Mouse (Mus musculus): Measurements from ENCODE around the gene Nfkbil1.

DNA sequence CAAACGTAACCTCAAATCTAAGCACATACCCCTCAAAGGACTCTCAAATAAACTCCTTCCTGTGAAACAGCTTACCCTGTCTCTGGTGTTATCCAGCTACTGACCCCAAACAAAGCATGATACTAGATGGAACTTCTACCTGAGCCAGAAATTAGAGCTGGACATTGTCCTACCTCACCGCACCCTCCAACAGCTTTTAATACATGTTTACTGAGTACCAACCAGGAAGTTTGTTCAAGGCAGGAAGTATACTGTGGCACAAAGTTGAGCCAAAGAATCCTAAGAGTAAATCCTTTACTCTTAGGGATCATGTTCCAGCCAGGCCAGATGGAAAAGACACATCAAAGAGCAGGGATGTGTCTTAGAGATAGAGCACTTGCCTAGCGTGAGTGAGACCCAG is 25.0 kb downstream of the Nfkbil1 start:
- TF ChIP-seq POLR2A (IDR thresholded peaks at IDR 0.05; ENCODE audit: extremely low read depth, insufficient read depth, low read length) (no peak), CTCF (IDR thresholded peaks at IDR 0.05; ENCODE audit: low read depth, low read length) (no peak)

All from liver, adult 2 months (tissue).